ENCODE assay signal across 18 mouse cellular contexts in genomic region chr3:70543911-70544310, GRCm38 (mm10).
DNase-seq lines count a peak whose midpoint lies in the region; TF ChIP-seq lines count a peak whose summit lies in the region.
"Had no signal": no experiment of that assay in that cellular context is flagged by ENCODE, and none has a peak within 500 bp of the region (broad histone marks: within the 10 kb centered on the region; RNA-seq: fewer than 3 reads in every experiment).

No protein-coding gene starts in this region.

- no peak for TF ChIP-seq CTCF in left cerebral cortex, adult 2 months (IDR thresholded peaks at IDR 0.05)

- no peak overlapping the region for H3K4me3 ChIP-seq in left cerebral cortex, adult 2 months
- H3K4me3 ChIP-seq: embryonic facial prominence, embryonic 12.5 days; forebrain, embryonic 12.5 days; gastrocnemius, adult 2 months; heart, embryonic 13.5 days; hindbrain, embryonic 15.5 days had no signal

- DNase-seq in frontal cortex, postnatal 36 days (ENCODE audit: low spot score in 2 of 2) = peak; percentile 15 to 54
- DNase-seq in frontal cortex, postnatal 14 days (ENCODE audit: low spot score in 2 of 2) = no peak
- DNase-seq in right cerebral cortex, adult 2 months (ENCODE audit: low spot score in 2 of 2) = peak; percentile 10 to 15
- DNase-seq in right cerebral cortex, postnatal 14 days = no peak
- DNase-seq in left cerebral cortex, adult 2 months (ENCODE audit: extremely low spot score in 1 of 2, low spot score in 2 of 2) = no peak
- DNase-seq in thymus, postnatal 0 days (ENCODE audit: low spot score) = no peak
- no peak for DNase-seq in heart, adult 8-10 months (ENCODE audit: low spot score)
- DNase-seq: adrenal gland, postnatal 10 days; cerebellum, adult 11-12 months; cerebellum, adult 9-10 months; cerebellum, postnatal 25 days; gastrocnemius, adult 2 months; gastrocnemius, postnatal 25 days; heart, postnatal 36 days had no signal

- peak overlapping the region; percentile 76 for H3K27ac ChIP-seq in left cerebral cortex, adult 2 months
- H3K27ac ChIP-seq: embryonic facial prominence, embryonic 12.5 days; forebrain, embryonic 12.5 days; gastrocnemius, adult 2 months; heart, embryonic 13.5 days; hindbrain, embryonic 15.5 days had no signal

- intact Hi-C loops in left cerebral cortex, adult 2 months (cut with DNase I) = loop anchor here (5.0 to 10.0 kb wide), 4 partner anchors 119 to 421 kb away; no protein-coding TSS in a partner anchor

Comparison
In these comparisons a context has a peak if more than half of its experiments do, and no peak if none do; other contexts are left out.
1. DNase-seq: peak in frontal cortex, postnatal 36 days (2 of 2) and right cerebral cortex, adult 2 months (2 of 2); none in frontal cortex, postnatal 14 days (0 of 2), right cerebral cortex, postnatal 14 days (single experiment), left cerebral cortex, adult 2 months (0 of 2), thymus, postnatal 0 days (single experiment) and heart, adult 8-10 months (single experiment).